Mouse (Mus musculus): ENCODE data around the gene Mxra7.

The Mxra7 gene

DNA sequence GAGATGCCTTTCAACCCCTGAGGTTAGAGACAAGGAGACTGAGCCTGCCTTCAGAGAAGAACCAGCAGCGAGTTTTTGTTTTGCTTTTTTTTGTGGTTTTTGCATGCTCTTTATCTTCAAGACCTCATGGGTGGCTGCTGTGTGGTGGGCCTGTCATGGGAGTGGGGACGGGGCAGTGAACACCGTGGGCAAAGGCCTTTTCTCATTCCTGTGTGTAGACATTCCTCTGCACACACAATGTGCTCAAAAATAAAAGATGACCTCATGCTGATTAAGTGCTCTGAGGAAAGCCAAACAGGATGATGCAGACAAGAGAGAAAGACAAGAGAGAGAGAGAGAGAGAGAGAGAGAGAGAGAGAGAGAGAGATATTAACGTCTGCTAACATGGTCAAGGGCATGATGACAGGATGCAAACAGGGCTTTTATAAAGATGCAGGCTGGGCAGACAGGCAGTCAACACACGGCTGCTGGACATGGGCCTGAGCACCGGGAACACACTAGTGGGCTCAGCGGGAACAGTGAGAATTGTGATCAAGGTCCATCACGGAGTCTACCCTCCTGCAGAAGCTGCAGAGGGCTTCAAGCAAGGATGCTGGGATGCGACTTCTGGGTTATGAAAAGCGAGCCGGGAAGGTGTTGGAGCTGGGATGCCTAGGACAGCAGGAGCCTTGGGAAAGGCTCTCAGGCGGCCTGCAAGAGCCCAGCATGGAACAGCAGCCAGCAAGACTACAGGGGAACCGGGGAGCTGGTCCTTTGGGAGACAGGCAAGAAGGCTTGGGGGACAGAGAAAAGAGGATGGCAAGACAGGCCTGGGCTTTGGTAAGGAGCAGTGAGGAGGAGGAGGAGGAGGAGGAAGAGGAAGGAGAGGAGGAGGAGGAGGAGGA, 6.5 kb downstream of the Mxra7 start:
- in situ Hi-C loops (cut with MboI, MseI) = no loop called here

DNA sequence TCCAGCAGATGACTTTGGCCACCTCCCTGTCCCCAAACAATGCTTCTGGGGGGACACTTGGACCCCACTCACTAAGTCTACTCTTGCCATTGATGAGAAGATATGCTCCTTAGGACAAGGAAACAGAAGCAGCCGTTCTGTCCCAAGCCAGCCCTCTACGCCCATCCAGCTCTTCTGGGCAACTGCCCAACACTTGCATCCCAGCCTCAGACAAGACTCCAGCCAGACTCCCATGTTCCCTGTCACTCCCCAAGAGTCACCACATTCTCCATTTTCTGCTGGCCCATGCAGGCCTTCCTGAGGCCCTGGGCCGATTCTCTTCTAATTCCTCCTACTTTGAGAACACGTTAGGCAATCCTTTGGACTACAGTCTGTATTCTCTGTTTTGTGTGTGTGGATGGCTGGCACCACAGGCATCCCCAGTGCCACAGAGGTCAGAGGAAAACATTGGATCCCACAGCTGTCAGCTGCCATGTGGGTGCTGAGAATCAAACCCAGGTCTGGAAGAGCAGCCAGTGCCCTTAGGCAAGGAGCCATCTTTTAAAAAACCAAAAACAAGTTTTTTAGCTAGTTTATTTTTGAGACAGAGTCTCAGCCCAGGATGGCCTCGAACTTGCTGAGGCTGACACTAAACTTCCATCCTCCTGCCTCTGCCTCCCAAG, 7.8 kb downstream of the Mxra7 start:
- in situ Hi-C loops (cut with MboI, MseI) = no loop called here

- in situ Hi-C loops (cut with MboI, MseI) = no loop called here
These were observed 9.1 kb downstream of the Mxra7 start for GRCm38 (mm10) chr11:116818722-116819121.

DNA sequence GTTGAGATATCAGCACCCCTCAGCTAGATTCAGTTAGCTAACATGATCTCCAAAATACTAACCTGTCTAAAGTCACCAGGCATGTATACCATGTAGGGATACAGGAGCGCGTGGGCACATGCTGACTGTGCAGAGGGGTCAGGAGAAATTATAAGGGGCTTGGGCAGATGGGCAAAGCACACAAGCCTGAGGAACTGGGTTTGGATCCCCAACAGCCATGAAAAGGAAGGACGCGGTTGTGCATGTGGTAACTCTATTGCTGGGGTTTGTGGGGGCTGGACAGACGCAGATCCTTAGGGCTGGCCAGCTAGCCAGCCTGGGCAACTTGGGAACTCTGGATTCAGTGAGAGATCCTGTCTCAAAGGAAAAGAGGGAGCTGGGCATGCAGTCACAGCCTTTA, 10.3 kb downstream of the Mxra7 start:
- in situ Hi-C loops (cut with MboI, MseI) = no loop called here

DNA sequence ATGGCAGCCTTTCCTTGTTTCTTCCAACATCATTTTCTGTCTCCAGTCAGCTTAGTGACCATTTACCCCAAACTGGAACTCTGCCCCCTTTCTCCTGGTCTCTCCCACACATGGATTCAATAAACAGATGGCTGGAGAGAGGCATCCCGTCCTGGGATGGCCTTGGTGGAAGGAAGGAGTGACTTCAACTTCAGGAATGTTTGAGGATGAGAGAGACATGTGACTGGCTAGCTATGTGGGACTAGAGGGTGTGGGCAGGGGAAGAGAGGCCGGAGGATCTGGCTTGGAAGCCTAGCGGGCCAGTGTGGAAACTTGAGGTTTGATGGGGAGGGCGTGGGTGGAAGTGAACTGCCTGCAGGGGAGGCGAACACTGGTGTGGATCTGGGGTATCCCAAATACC, 11.1 kb downstream of the Mxra7 start:
- in situ Hi-C loops (cut with MboI, MseI) = no loop called here

- in situ Hi-C loops (cut with MboI, MseI) = no loop called here
These were observed 12.9 kb downstream of the Mxra7 start for GRCm38 (mm10) chr11:116814884-116815415.

GRCm38 (mm10) chr11:116814076-116814883, 13.6 kb downstream of the Mxra7 start:
- in situ Hi-C loops (cut with MboI, MseI) = no loop called here

DNA sequence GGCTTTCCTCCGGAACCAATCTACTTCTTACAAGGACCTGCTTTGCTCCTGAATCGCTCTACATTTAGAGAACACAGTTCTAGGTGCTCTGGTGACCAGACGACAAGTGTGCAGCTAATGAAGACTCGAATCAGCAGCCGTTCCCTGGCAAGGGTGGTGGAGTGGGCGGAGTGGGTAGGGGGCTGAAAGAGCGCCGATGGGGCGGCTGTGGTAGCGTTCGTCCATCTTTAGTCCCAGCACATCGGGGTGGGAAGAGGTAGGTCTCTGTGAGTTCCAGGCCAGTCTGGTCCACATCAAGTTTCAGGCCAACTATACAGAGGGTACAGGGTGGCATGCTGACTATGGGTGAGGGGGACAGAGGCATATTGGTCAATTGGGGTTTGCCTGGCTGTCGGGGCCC, 14.2 kb downstream of the Mxra7 start:
- in situ Hi-C loops (cut with MboI, MseI) = no loop called here

DNA sequence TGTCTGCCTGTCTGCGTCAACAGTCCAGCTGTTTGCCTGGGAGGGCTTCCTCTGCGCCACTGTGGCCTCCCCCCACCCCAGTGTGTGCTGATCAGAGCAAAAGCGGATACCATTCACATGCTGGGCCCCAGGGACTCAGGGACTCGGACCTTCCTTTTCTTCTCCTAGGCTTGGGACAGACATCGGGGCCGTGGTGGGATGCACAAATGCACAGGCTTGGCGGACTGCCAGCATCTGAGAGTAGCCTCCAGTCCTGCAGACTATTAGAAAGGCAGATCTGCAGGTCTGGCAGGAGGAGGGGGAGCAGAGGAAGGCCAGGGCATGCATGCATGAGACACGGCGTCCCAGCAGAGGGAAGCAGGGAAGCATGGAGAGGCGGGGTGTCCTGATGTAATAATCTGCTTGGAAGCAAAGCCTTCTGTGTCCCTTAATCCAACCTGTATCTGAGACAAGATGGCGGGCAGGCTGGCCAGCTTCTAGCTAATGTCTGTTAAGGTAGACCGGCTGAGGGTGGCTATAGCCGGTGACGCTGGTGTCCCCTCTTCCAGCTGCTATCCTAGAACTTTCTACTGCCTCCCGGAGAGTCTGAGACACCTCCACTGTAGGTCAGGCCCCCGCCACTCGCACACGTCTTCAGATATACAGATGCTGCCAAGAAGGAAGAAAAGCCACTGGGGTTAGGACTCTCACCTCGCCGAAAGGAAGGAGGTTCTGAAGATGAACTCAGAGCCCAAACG, 14.9 kb downstream of the Mxra7 start:
- in situ Hi-C loops (cut with MboI, MseI) = no loop called here

- in situ Hi-C loops (cut with MboI, MseI) = no loop called here
These were observed 16.6 kb downstream of the Mxra7 start for GRCm38 (mm10) chr11:116810983-116811901.

DNA sequence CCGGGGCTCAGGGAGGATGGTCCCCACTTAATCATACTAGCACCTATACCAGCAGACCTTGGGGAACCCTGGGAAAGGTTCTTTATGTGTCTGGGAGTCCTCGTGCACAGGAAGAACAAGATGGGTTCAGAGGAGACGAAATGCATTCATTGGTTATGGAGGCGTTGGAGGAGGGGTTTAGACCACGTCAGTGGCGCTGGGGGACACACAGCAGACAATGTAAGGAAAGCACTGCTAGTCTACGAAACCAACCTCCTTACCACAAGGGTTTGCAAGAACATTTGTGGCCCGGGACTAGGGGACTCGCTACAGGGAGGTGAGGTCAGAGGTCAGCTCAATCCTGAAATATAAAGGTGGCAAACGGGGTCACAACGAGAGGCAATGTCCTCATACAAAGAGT, 17.3 kb downstream of the Mxra7 start:
- in situ Hi-C loops (cut with MboI, MseI) = no loop called here

- in situ Hi-C loops (cut with MboI, MseI) = loop anchor here in 1 of 2 experiments (5.0 to 10.0 kb wide), 2 partner anchors 162 to 475 kb away; partner anchors contain the start of gene Foxj1
These were observed 18.3 kb downstream of the Mxra7 start for GRCm38 (mm10) chr11:116809520-116809919.

GRCm38 (mm10) chr11:116808811-116809395, 18.9 kb downstream of the Mxra7 start:
- in situ Hi-C loops (cut with MboI, MseI) = loop anchor here in 1 of 2 experiments (5.0 to 10.0 kb wide), 2 partner anchors 162 to 474 kb away; partner anchors contain the start of gene Foxj1

DNA sequence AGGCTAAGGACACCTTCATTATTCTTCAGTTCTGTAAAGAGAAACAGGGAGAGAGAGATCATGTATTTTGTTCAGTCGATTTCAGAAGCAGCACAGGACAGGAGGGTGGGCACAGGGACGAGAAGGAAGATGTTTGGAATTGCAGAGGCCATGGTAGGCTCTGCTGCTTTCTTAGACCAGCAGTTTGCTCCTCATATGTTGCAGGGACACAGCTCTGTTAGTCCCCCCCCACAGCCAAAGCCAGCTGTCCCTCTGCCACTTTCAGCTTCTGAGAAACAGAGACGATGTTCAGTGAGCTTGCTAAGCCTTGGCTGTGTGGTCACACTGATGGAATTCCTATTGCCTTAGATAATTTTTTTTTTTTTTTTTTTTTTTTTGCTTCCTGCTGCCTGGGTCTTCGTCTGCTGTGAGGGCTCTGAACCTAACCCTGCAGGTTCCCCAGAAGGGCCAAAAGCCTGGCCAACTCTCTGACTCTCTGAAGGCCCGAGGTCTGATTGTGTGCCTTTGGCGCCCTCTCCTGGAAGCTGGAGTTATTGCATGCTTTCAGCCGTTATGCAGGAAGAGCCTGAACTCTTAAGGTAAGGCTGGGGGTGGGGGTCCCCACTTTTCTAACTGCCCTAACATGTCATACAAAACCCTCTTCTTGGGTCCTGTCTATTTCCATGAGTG, 19.8 kb downstream of the Mxra7 start:
- in situ Hi-C loops (cut with MboI, MseI) = loop anchor here in 1 of 2 experiments (5.0 to 10.0 kb wide), 2 partner anchors 161 to 473 kb away; partner anchors contain the start of gene Foxj1

DNA sequence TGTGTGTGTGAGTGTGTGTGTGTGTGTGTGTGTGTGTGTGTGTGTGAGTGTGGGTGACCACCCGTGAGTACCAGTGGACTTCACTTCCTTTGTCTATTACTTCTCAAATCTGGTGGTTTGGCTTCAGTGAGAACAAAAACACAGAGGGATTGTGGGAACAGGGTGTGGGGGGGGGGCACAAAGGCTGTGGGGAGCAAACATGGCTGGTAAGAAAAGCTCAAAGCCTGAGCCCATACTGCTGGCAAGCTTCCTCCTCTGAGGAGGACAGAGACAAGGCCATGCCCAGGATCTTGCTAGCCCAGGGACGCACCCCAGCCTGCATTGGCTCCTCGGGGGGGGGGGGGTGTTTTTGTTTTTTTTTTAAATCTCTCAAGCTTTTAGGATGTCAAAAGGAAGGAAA, 20.3 kb downstream of the Mxra7 start:
- in situ Hi-C loops (cut with MboI, MseI) = loop anchor here in 1 of 2 experiments (5.0 to 10.0 kb wide), 2 partner anchors 160 to 473 kb away; partner anchors contain the start of gene Foxj1

GRCm38 (mm10) chr11:116807116-116807515, 20.7 kb downstream of the Mxra7 start:
- in situ Hi-C loops (cut with MboI, MseI) = loop anchor here in 1 of 2 experiments (5.0 to 10.0 kb wide), 2 partner anchors 160 to 472 kb away; partner anchors contain the start of gene Foxj1

- in situ Hi-C loops (cut with MboI, MseI) = loop anchor here in 1 of 2 experiments (5.0 to 10.0 kb wide), 2 partner anchors 159 to 472 kb away; partner anchors contain the start of gene Foxj1
These were observed 21.4 kb downstream of the Mxra7 start for GRCm38 (mm10) chr11:116806136-116807071.

Data from T-helper 17 cell (primary cell).